Mouse (Mus musculus) liver, postnatal 0 days (tissue): ENCODE measurements around the gene Tmc8.
A peak's percentile ranks its signal among the peaks of the same experiment; 100 is the strongest.

ENCODE experiments used
- CTCF ChIP-seq: sonication (generic); IDR thresholded peaks from 2 replicates; pipeline ENCODE4 v1.5.1; 2016; ENCODE audit warnings: antibody characterized with exemption, low read depth
- EP300 ChIP-seq: IDR thresholded peaks from 2 replicates; pipeline ENCODE4 v1.6.1; 2016; ENCODE audit warnings: antibody characterized with exemption, low read depth, mild to moderate bottlenecking

GRCm38 (mm10) chr11:117834086-117834485 lies 52.2 kb downstream of the Tmc8 start:
- peak; percentile 46; the same call in 1 of the 2 replicates for TF ChIP-seq EP300
- no peak for TF ChIP-seq CTCF
